Mouse (Mus musculus) bone marrow, adult 2 months (tissue): ENCODE data around the gene Wdr89.

Experiments
- CTCF ChIP-seq: fragments of 200-500 bp; IDR thresholded peaks from 2 replicates; pipeline ENCODE4 v1.5.1; 2011; ENCODE audit warnings: low read length, control low read depth; ENCODE audit not compliant: control insufficient read depth, insufficient read depth
- POLR2A ChIP-seq: fragments of 200-500 bp; IDR thresholded peaks from 2 replicates; pipeline ENCODE4 v1.6.1; 2011; ENCODE audit warnings: low read depth, mild to moderate bottlenecking, control low read depth, low read length, borderline replicate concordance; ENCODE audit not compliant: control insufficient read depth

- TF ChIP-seq CTCF: no peak
- TF ChIP-seq POLR2A: no peak
Observed at GRCm38 (mm10) chr12:75702084-75702738, 32.9 kb upstream of the Wdr89 start.
